Comparison of ENCODE assay signal across 14 mouse cellular contexts in genomic region chr16:12300523-12300922, GRCm38 (mm10).
"Had no signal": no experiment of that assay in that cellular context is flagged by ENCODE, and none has a peak within 500 bp of the region (broad histone marks: within the 10 kb centered on the region; RNA-seq: fewer than 3 reads in every experiment).

No protein-coding gene starts in this region.

- H3K4me1 ChIP-seq: intestine, embryonic 15.5 days; limb, embryonic 15.5 days; midbrain, embryonic 13.5 days; neural tube, embryonic 13.5 days; stomach, embryonic 15.5 days had no signal

- H3K36me3 ChIP-seq: intestine, embryonic 15.5 days; limb, embryonic 15.5 days; midbrain, embryonic 13.5 days; neural tube, embryonic 13.5 days; stomach, embryonic 15.5 days had no signal

- H3K4me3 ChIP-seq: intestine, embryonic 15.5 days; limb, embryonic 15.5 days; midbrain, embryonic 13.5 days; neural tube, embryonic 13.5 days; stomach, embryonic 15.5 days had no signal

- H3K27me3 ChIP-seq: intestine, embryonic 15.5 days; limb, embryonic 15.5 days; midbrain, embryonic 13.5 days; neural tube, embryonic 13.5 days; stomach, embryonic 15.5 days had no signal

- H3K9ac ChIP-seq: intestine, embryonic 15.5 days; limb, embryonic 15.5 days; liver, embryonic 14.5 days; midbrain, embryonic 13.5 days; neural tube, embryonic 13.5 days; stomach, embryonic 15.5 days had no signal

- ATAC-seq: intestine, embryonic 15.5 days; midbrain, embryonic 13.5 days had no signal

- H3K27ac ChIP-seq: intestine, embryonic 15.5 days; limb, embryonic 15.5 days; liver, embryonic 14.5 days; midbrain, embryonic 13.5 days; neural tube, embryonic 13.5 days; stomach, embryonic 15.5 days had no signal

- H3K9me3 ChIP-seq: intestine, embryonic 15.5 days; limb, embryonic 15.5 days; midbrain, embryonic 13.5 days; neural tube, embryonic 13.5 days; stomach, embryonic 15.5 days had no signal

- DNase-seq: kidney, adult 18-20 months; kidney, postnatal 10 days; layer of hippocampus, postnatal 36 days; lung, adult 2 months; retina, postnatal 1 day; right cerebral cortex, postnatal 4 days; thymus, adult 2 months; thymus, postnatal 25 days had no signal

- H3K4me2 ChIP-seq: intestine, embryonic 15.5 days; limb, embryonic 15.5 days; midbrain, embryonic 13.5 days; neural tube, embryonic 13.5 days; stomach, embryonic 15.5 days had no signal
